Mouse (Mus musculus): ENCODE data around the gene Mgat3. TPM values are rescaled to one million over a fixed set of nuclear protein-coding genes. Genes with fewer than 3 reads are reported as not detected.

Gene Mgat3
- polyA plus RNA-seq, 1 experiment from 2014 or later: 10.8 TPM

- Histone ChIP-seq H3K4me2 (ENCODE audit: low read length) (no peak overlapping the region), H3K36me3 (ENCODE audit: control insufficient read depth, insufficient read depth) (peaks cover 22% of the 10 kb centered on the region), H3K27ac (ENCODE audit: low read length) (no peak overlapping the region), H3K27me3 (replicated peaks; ENCODE audit: control insufficient read depth, insufficient read depth, low read length) (no peaks in the 10 kb centered on the region), H3K9me3 (ENCODE audit: control insufficient read depth, low read length) (no peaks in the 10 kb centered on the region), H3K4me3 (replicated peaks; ENCODE audit: low read length) (no peak overlapping the region), H3K4me1 (replicated peaks; ENCODE audit: control insufficient read depth, insufficient read depth, low read length) (peaks cover under 1% of the 10 kb centered on the region; the same call in 1 of the 2 replicates), H3K9ac (replicated peaks; ENCODE audit: low read depth, low read length) (no peak overlapping the region)
- no peak for ATAC-seq
- 89% methylated on average over 5 of the region's 5 CpGs for WGBS
These were observed 15.4 kb upstream of the Mgat3 start for GRCm38 (mm10) chr15:80158001-80158706.

GRCm38 (mm10) chr15:80158707-80159090 is 14.8 kb upstream of the Mgat3 start:
- no peak for ATAC-seq
- Histone ChIP-seq H3K36me3 (ENCODE audit: control insufficient read depth, insufficient read depth) (peaks cover 22% of the 10 kb centered on the region), H3K27me3 (replicated peaks; ENCODE audit: control insufficient read depth, insufficient read depth, low read length) (no peaks in the 10 kb centered on the region), H3K4me2 (ENCODE audit: low read length) (no peak overlapping the region), H3K27ac (ENCODE audit: low read length) (no peak overlapping the region), H3K4me1 (replicated peaks; ENCODE audit: control insufficient read depth, insufficient read depth, low read length) (peaks cover 5% of the 10 kb centered on the region; the same call in 1 of the 2 replicates), H3K4me3 (replicated peaks; ENCODE audit: low read length) (no peak overlapping the region), H3K9me3 (ENCODE audit: control insufficient read depth, low read length) (no peaks in the 10 kb centered on the region), H3K9ac (replicated peaks; ENCODE audit: low read depth, low read length) (no peak overlapping the region)
- 77% methylated on average over 4 of the region's 4 CpGs for WGBS

GRCm38 (mm10) chr15:80159286-80159901 is 14.1 kb upstream of the Mgat3 start:
- ATAC-seq: no peak
- no peak overlapping the region for H3K4me2 ChIP-seq (ENCODE audit: low read length)
- H3K27me3 ChIP-seq (replicated peaks; ENCODE audit: control insufficient read depth, insufficient read depth, low read length): no peaks in the 10 kb centered on the region
- H3K4me1 ChIP-seq (replicated peaks; ENCODE audit: control insufficient read depth, insufficient read depth, low read length): peaks cover 5% of the 10 kb centered on the region; the same call in 1 of the 2 replicates
- no peaks in the 10 kb centered on the region for H3K9me3 ChIP-seq (ENCODE audit: control insufficient read depth, low read length)
- WGBS: 57% methylated on average over 8 of the region's 8 CpGs
- no peak overlapping the region for H3K9ac ChIP-seq (replicated peaks; ENCODE audit: low read depth, low read length)
- peaks cover 22% of the 10 kb centered on the region for H3K36me3 ChIP-seq (ENCODE audit: control insufficient read depth, insufficient read depth)
- no peak overlapping the region for H3K27ac ChIP-seq (ENCODE audit: low read length)
- H3K4me3 ChIP-seq (replicated peaks; ENCODE audit: low read length): no peak overlapping the region

GRCm38 (mm10) chr15:80160223-80160622 is 13.3 kb upstream of the Mgat3 start:
- Histone ChIP-seq H3K27me3 (replicated peaks; ENCODE audit: control insufficient read depth, insufficient read depth, low read length) (no peaks in the 10 kb centered on the region), H3K4me1 (replicated peaks; ENCODE audit: control insufficient read depth, insufficient read depth, low read length) (peaks cover 6% of the 10 kb centered on the region), H3K27ac (ENCODE audit: low read length) (no peak overlapping the region), H3K4me3 (replicated peaks; ENCODE audit: low read length) (no peak overlapping the region), H3K4me2 (ENCODE audit: low read length) (no peak overlapping the region), H3K9ac (replicated peaks; ENCODE audit: low read depth, low read length) (no peak overlapping the region), H3K36me3 (ENCODE audit: control insufficient read depth, insufficient read depth) (peaks cover 22% of the 10 kb centered on the region), H3K9me3 (ENCODE audit: control insufficient read depth, low read length) (no peaks in the 10 kb centered on the region)
- WGBS: 90% methylated on average over 13 of the region's 13 CpGs
- no peak for ATAC-seq

- Histone ChIP-seq H3K9me3 (ENCODE audit: control insufficient read depth, low read length) (no peaks in the 10 kb centered on the region), H3K4me1 (replicated peaks; ENCODE audit: control insufficient read depth, insufficient read depth, low read length) (peaks cover 8% of the 10 kb centered on the region), H3K27ac (ENCODE audit: low read length) (no peak overlapping the region), H3K9ac (replicated peaks; ENCODE audit: low read depth, low read length) (no peak overlapping the region), H3K4me2 (ENCODE audit: low read length) (no peak overlapping the region), H3K27me3 (replicated peaks; ENCODE audit: control insufficient read depth, insufficient read depth, low read length) (no peaks in the 10 kb centered on the region), H3K36me3 (ENCODE audit: control insufficient read depth, insufficient read depth) (peaks cover 18% of the 10 kb centered on the region), H3K4me3 (replicated peaks; ENCODE audit: low read length) (no peak overlapping the region)
- ATAC-seq: no peak
- 85% methylated on average over 4 of the region's 4 CpGs for WGBS
These were observed 12.8 kb upstream of the Mgat3 start for GRCm38 (mm10) chr15:80160726-80161125.

GRCm38 (mm10) chr15:80161199-80161598 is 12.3 kb upstream of the Mgat3 start:
- H3K36me3 ChIP-seq (ENCODE audit: control insufficient read depth, insufficient read depth): peaks cover 15% of the 10 kb centered on the region
- WGBS: 88% methylated on average over 3 of the region's 3 CpGs

GRCm38 (mm10) chr15:80162401-80162964 is 11.0 kb upstream of the Mgat3 start:
- H3K4me2 ChIP-seq (ENCODE audit: low read length): no peak overlapping the region
- H3K27me3 ChIP-seq (replicated peaks; ENCODE audit: control insufficient read depth, insufficient read depth, low read length): no peaks in the 10 kb centered on the region
- H3K9me3 ChIP-seq (ENCODE audit: control insufficient read depth, low read length): no peaks in the 10 kb centered on the region
- ATAC-seq: no peak
- H3K4me1 ChIP-seq (replicated peaks; ENCODE audit: control insufficient read depth, insufficient read depth, low read length): peaks cover 8% of the 10 kb centered on the region
- H3K36me3 ChIP-seq (ENCODE audit: control insufficient read depth, insufficient read depth): peaks cover 15% of the 10 kb centered on the region
- H3K27ac ChIP-seq (ENCODE audit: low read length): no peak overlapping the region
- no peak overlapping the region for H3K9ac ChIP-seq (replicated peaks; ENCODE audit: low read depth, low read length)
- no peak overlapping the region for H3K4me3 ChIP-seq (replicated peaks; ENCODE audit: low read length)
- WGBS: 91% methylated on average over 4 of the region's 4 CpGs

More at GRCm38 (mm10) chr15:80161199-80161598, 12.3 kb upstream of the Mgat3 start:
- no peak overlapping the region for H3K27ac ChIP-seq (ENCODE audit: low read length)
- no peak overlapping the region for H3K9ac ChIP-seq (replicated peaks; ENCODE audit: low read depth, low read length)
- peaks cover 8% of the 10 kb centered on the region for H3K4me1 ChIP-seq (replicated peaks; ENCODE audit: control insufficient read depth, insufficient read depth, low read length)
- no peaks in the 10 kb centered on the region for H3K27me3 ChIP-seq (replicated peaks; ENCODE audit: control insufficient read depth, insufficient read depth, low read length)
- ATAC-seq: no peak
- no peaks in the 10 kb centered on the region for H3K9me3 ChIP-seq (ENCODE audit: control insufficient read depth, low read length)
- no peak overlapping the region for H3K4me3 ChIP-seq (replicated peaks; ENCODE audit: low read length)
- H3K4me2 ChIP-seq (ENCODE audit: low read length): no peak overlapping the region

- ATAC-seq: no peak
- Histone ChIP-seq H3K4me2 (ENCODE audit: low read length) (no peak overlapping the region), H3K4me3 (replicated peaks; ENCODE audit: low read length) (no peak overlapping the region), H3K4me1 (replicated peaks; ENCODE audit: control insufficient read depth, insufficient read depth, low read length) (peaks cover 8% of the 10 kb centered on the region), H3K36me3 (ENCODE audit: control insufficient read depth, insufficient read depth) (peaks cover 10% of the 10 kb centered on the region), H3K9me3 (ENCODE audit: control insufficient read depth, low read length) (no peaks in the 10 kb centered on the region), H3K27me3 (replicated peaks; ENCODE audit: control insufficient read depth, insufficient read depth, low read length) (no peaks in the 10 kb centered on the region), H3K9ac (replicated peaks; ENCODE audit: low read depth, low read length) (no peak overlapping the region), H3K27ac (ENCODE audit: low read length) (no peak overlapping the region)
- WGBS: 59% methylated on average over 11 of the region's 11 CpGs
These were observed 10.2 kb upstream of the Mgat3 start for GRCm38 (mm10) chr15:80163274-80163673.

- Histone ChIP-seq H3K9me3 (ENCODE audit: control insufficient read depth, low read length) (no peaks in the 10 kb centered on the region), H3K36me3 (ENCODE audit: control insufficient read depth, insufficient read depth) (peaks cover 10% of the 10 kb centered on the region), H3K9ac (replicated peaks; ENCODE audit: low read depth, low read length) (no peak overlapping the region), H3K27ac (ENCODE audit: low read length) (no peak overlapping the region), H3K4me3 (replicated peaks; ENCODE audit: low read length) (no peak overlapping the region), H3K4me1 (replicated peaks; ENCODE audit: control insufficient read depth, insufficient read depth, low read length) (peaks cover 8% of the 10 kb centered on the region), H3K4me2 (ENCODE audit: low read length) (no peak overlapping the region), H3K27me3 (replicated peaks; ENCODE audit: control insufficient read depth, insufficient read depth, low read length) (no peaks in the 10 kb centered on the region)
- no peak for ATAC-seq
- WGBS: 85% methylated on average over 4 of the region's 4 CpGs
These were observed 9.8 kb upstream of the Mgat3 start for GRCm38 (mm10) chr15:80163716-80164115.
